Mouse (Mus musculus) megakaryocyte-erythroid progenitor cell, adult 5 weeks (primary cell): ENCODE results near the gene Nup160. TPM values are rescaled to one million over a fixed set of nuclear protein-coding genes. Genes with fewer than 3 reads are reported as not detected.

Source experiments
- polyA plus RNA-seq: library from polyadenylated mRNA; stranded (reverse); fragments of >175 nt; gene quantifications from 2 replicates; pipeline ENCODE4 v1.2.3, GENCODE M21; 2012

Nup160 gene
- 3.6 and 5.0 TPM in 2 replicates for polyA plus RNA-seq

DNA sequence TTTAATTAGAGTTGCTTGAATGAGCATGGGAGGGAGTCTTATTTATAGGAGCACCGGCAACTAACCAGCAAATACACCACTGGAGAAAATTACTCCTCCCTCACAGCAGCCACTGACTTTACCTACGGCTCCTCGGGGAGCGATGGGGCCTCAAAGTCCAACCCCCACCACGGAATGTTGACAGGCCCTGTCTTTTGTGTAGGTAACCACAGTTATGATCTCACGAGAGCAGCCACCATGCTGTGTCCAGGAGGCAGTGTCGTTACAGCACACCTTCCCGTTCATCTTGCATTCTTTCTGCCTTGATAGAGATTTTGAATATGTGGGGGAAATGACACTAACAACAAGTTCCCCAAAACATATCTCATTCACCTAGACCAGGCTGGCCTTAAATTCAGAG is at the start of gene Nup160:
Gene Nup160, plus strand, starts transcription at position 209 of the 400 bp plus-strand sequence.

DNA sequence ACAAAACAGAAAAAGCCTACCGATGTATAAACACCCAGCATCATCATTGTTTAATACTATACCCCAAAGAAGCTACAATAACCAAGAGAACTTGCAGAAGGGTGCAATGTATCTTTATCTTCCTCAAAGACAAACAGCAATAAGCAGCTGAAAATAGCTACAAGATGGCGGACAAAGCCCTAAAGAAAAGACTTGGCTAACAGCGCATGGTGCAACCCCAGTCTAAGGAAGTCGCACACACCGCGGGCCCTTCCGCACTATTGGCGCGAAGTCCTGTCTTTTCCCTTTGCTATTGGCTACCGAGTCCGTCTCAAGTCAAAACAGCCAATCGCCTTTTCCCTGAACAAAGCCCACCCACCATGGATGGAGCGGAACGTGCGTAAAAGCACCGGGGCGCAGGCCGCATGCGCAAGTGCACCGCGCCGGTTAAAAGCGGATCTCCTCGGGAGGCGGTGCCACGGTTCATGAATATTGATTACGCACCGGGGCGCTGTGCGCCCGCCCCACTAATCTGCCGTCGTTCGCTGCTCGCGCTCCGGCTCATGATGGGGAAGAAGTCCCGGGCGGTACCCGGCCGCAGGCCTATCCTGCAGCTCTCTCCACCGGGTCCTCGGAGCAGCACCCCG is 68.2 kb downstream of the Nup160 start, which contains the start of gene Fnbp4:
Gene Fnbp4, plus strand, starts transcription at position 318 of the 626 bp plus-strand sequence.

DNA sequence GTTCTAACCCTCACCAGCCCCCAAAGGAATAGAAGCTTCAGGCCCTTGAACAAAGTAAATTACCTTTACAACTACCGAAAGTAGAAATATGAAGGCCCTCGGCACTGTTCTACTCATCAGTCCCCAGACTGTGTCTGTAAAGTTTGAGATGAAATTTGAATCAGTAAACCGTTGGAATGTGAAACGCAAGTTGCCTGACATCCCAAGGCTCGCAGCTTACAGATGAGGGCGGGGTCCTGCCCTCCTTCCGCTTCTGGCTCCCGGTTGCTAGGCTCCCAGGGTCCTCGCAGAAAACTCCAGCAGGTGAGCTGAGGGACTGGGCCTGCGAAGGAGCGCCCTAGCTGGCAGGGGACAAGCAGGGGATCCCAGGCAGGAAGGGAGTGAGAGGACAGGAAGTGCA is 105.4 kb downstream of the Nup160 start, which contains the start of gene Agbl2:
Gene Agbl2, plus strand, starts transcription at position 270 of the 400 bp plus-strand sequence.

Other genes with a start within 250 kb of the Nup160 start
- gene Ptprj, start 96.6 kb upstream of the Nup160 start, polyA plus RNA-seq, result 1.2 and 2.0 TPM in 2 replicates
- gene Fnbp4, start 68.2 kb downstream of the Nup160 start, polyA plus RNA-seq, result 92.4 and 113 TPM in 2 replicates
- not detected in 2 replicates for gene Agbl2, start 105.5 kb downstream of the Nup160 start, polyA plus RNA-seq
- gene Mtch2, start 169.9 kb downstream of the Nup160 start, polyA plus RNA-seq, result 10.5 and 11.1 TPM in 2 replicates
- 0.76 and 0.90 TPM in 2 replicates for gene C1qtnf4, start 208.6 kb downstream of the Nup160 start, polyA plus RNA-seq
- gene Kbtbd4, start 227.5 kb downstream of the Nup160 start, polyA plus RNA-seq, result 4.5 and 5.1 TPM in 2 replicates
- gene Ndufs3, start 227.6 kb downstream of the Nup160 start, polyA plus RNA-seq, result 86.6 and 88.4 TPM in 2 replicates